21 mouse cellular contexts compared by ENCODE assay signal in the genomic region with DNA sequence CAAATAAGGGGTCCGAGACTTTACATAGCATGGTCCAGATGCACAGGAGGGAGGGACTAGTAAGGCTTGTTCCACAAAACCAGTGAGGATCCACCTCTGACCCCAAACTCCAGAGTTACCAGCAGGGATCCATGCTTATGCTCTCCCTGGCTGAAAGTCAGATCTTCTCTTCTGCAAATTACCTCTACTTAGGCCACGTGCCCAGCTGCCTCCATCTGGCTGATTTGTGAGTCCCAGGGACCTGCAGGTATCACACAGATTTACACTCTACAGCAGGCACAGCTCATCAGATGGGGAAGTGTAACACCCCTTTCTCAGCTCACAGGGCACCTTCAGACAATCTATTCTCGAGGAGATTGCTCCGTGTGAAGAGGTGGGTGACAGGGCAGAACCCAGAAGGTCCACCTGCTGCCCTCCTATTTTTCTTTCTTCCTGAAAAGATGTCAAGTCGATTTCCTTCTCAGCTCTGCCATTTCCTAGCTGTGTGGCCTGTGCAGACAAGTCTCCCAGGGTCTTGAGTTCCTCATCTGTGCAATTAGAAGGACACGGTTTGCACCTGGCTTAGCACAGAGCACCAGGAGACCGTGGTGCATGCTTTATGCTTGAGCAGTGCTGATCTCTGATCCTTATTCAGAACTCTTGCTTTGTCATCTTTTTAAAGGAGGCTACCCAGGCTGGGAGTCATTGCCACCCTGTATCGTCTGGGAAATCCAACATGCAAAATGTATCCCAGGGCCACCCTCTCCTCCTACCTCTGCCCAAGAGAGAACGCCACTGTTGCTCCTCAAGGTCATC.
DNase-seq lines count a peak whose midpoint lies in the region; ATAC-seq and TF ChIP-seq lines count a peak whose summit lies in the region.
"Had no signal": no experiment of that assay in that cellular context is flagged by ENCODE, and none has a peak within 500 bp of the region (broad histone marks: within the 10 kb centered on the region; RNA-seq: fewer than 3 reads in every experiment).

No protein-coding gene starts in this region.

- ATAC-seq in midbrain, postnatal 0 days (ENCODE audit: low FRiP score), result no peak
- ATAC-seq in midbrain, embryonic 15.5 days (replicated peaks), result no peak
- ATAC-seq: activated CD4-positive, CD25-positive, alpha-beta regulatory T cell, adult 4 months; forebrain, embryonic 14.5 days; inflammation-experienced regulatory T-cells, adult 6 months; Patski had no signal

- H3K27ac ChIP-seq in kidney, adult 2 months (ENCODE audit: insufficient read depth, low read depth, low read length), result no peak overlapping the region
- no peak overlapping the region for H3K27ac ChIP-seq in midbrain, postnatal 0 days (ENCODE audit: low read depth, low read length)
- H3K27ac ChIP-seq in midbrain, embryonic 15.5 days, result no peak overlapping the region
- H3K27ac ChIP-seq: embryonic facial prominence, embryonic 15.5 days; forebrain, embryonic 10.5 days; gastrocnemius, adult 2 months; hindbrain, embryonic 12.5 days had no signal

- no peak overlapping the region for H3K4me2 ChIP-seq in midbrain, postnatal 0 days (ENCODE audit: low read depth, low read length, poor library complexity, severe bottlenecking)
- no peak overlapping the region for H3K4me2 ChIP-seq in midbrain, embryonic 15.5 days
- H3K4me2 ChIP-seq: embryonic facial prominence, embryonic 15.5 days; hindbrain, embryonic 12.5 days had no signal

- WGBS in kidney, adult 2 months, result 51% methylated on average over 9 of the region's 9 CpGs
- WGBS in midbrain, postnatal 0 days, result 70% methylated on average over 9 of the region's 9 CpGs
- WGBS in midbrain, embryonic 15.5 days, result 69% methylated on average over 9 of the region's 9 CpGs

- no peaks in the 10 kb centered on the region for H3K27me3 ChIP-seq in kidney, adult 2 months (replicated peaks; ENCODE audit: control insufficient read depth, insufficient read depth, low read length)
- H3K27me3 ChIP-seq in midbrain, postnatal 0 days (ENCODE audit: insufficient read depth, low read length), result no peaks in the 10 kb centered on the region
- H3K27me3 ChIP-seq in midbrain, embryonic 15.5 days (replicated peaks), result no peaks in the 10 kb centered on the region
- H3K27me3 ChIP-seq: embryonic facial prominence, embryonic 15.5 days; hindbrain, embryonic 12.5 days; Patski had no signal

- no peak for TF ChIP-seq POLR2A in kidney, adult 2 months (IDR thresholded peaks at IDR 0.05; ENCODE audit: low read depth, low read length)

- DNase-seq in cerebellum, postnatal 14 days, result peak; percentile 25 to 37
- DNase-seq in cerebellum, adult 9-10 months, result no peak
- peak; percentile 56 for DNase-seq in kidney, adult 2 months
- no peak for DNase-seq in kidney, adult 11 months
- DNase-seq in midbrain, postnatal 0 days (ENCODE audit: low spot score), result peak; percentile 64
- DNase-seq: adrenal gland, postnatal 14 days; cerebellum, adult 8-10 months; embryo, embryonic 11 days; gastrocnemius, adult 2 months; gastrocnemius, postnatal 25 days; heart, postnatal 10 days; heart, postnatal 4 days had no signal

- no peak for TF ChIP-seq CTCF in kidney, adult 2 months (conservative IDR thresholded peaks at IDR 0.05; ENCODE audit: insufficient read depth, insufficient read length, low read depth, low read length)
- TF ChIP-seq CTCF in midbrain, postnatal 0 days (IDR thresholded peaks at IDR 0.05), result no peak

- H3K4me3 ChIP-seq in kidney, adult 2 months (ENCODE audit: insufficient read depth, low read depth, low read length), result no peak overlapping the region
- H3K4me3 ChIP-seq in midbrain, postnatal 0 days (ENCODE audit: low read depth, low read length), result no peak overlapping the region
- no peak overlapping the region for H3K4me3 ChIP-seq in midbrain, embryonic 15.5 days
- H3K4me3 ChIP-seq: embryonic facial prominence, embryonic 15.5 days; erythroblast, embryonic 14.5 days; forebrain, embryonic 10.5 days; gastrocnemius, adult 2 months; hindbrain, embryonic 12.5 days had no signal

- H3K36me3 ChIP-seq in kidney, adult 2 months (ENCODE audit: control insufficient read depth, insufficient read depth, low read length), result no peaks in the 10 kb centered on the region
- H3K36me3 ChIP-seq in midbrain, postnatal 0 days (ENCODE audit: insufficient read depth, low read length), result no peaks in the 10 kb centered on the region
- no peaks in the 10 kb centered on the region for H3K36me3 ChIP-seq in midbrain, embryonic 15.5 days (replicated peaks)
- H3K36me3 ChIP-seq: embryonic facial prominence, embryonic 15.5 days; forebrain, embryonic 10.5 days; hindbrain, embryonic 12.5 days had no signal

- peaks cover 12% of the 10 kb centered on the region; the same call in 1 of the 2 replicates for H3K4me1 ChIP-seq in kidney, adult 2 months (ENCODE audit: control insufficient read depth, insufficient read depth, low read length)
- H3K4me1 ChIP-seq in midbrain, postnatal 0 days (ENCODE audit: insufficient read depth, low read length), result no peaks in the 10 kb centered on the region
- H3K4me1 ChIP-seq in midbrain, embryonic 15.5 days, result no peaks in the 10 kb centered on the region
- H3K4me1 ChIP-seq: embryonic facial prominence, embryonic 15.5 days; forebrain, embryonic 10.5 days; hindbrain, embryonic 12.5 days had no signal

- H3K9me3 ChIP-seq in midbrain, postnatal 0 days (ENCODE audit: low read length), result no peaks in the 10 kb centered on the region
- 0 out of 2 replicates have a peak, but pooled peaks cover 5% of the 10 kb centered on the region for H3K9me3 ChIP-seq in midbrain, embryonic 15.5 days
- H3K9me3 ChIP-seq: embryonic facial prominence, embryonic 15.5 days had no signal

- H3K9ac ChIP-seq in midbrain, postnatal 0 days (replicated peaks; ENCODE audit: low read length, poor library complexity, severe bottlenecking), result no peak overlapping the region
- no peak overlapping the region for H3K9ac ChIP-seq in midbrain, embryonic 15.5 days
- H3K9ac ChIP-seq: embryonic facial prominence, embryonic 15.5 days; hindbrain, embryonic 12.5 days had no signal

Comparison
In these comparisons a context has a peak if more than half of its experiments do, and no peak if none do; other contexts are left out.
1. DNase-seq: peak in cerebellum, postnatal 14 days (2 of 2), kidney, adult 2 months (single experiment) and midbrain, postnatal 0 days (single experiment); none in cerebellum, adult 9-10 months (single experiment) and kidney, adult 11 months (single experiment).